Mouse (Mus musculus): ENCODE measurements around the gene Rgma. TPM values are rescaled to one million over a fixed set of nuclear protein-coding genes. Genes with fewer than 3 reads are reported as not detected.

Gene Rgma
- polyA plus RNA-seq, 1 experiment from 2014 or later, result 23.4 TPM

DNA sequence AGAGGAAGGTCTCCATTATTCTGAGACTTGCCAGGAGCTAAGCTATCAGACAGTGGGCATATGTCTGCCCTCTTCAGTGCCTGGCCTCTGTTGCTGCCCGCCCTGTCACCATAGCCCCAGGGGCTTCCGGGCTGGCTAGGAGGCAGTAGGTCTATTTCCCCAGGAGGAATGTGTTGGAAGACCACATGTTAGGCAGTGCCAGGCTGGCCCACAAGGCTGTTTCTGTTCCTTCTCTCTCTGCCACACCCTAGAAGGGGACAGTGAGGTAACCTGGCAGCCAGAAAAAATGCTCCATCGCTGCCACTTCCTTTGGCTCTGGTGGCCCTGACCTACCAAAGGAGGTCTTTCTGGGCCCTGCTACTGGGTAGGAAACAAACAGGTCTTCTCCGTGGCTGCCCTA, 36.7 kb downstream of the Rgma start:
- Histone ChIP-seq H3K27ac (replicated peaks) (no peak overlapping the region; the same call in 1 of the 2 replicates), H3K9me3 (no peaks in the 10 kb centered on the region), H3K27me3 (replicated peaks; ENCODE audit: low read depth, poor library complexity, severe bottlenecking) (no peaks in the 10 kb centered on the region), H3K4me1 (peaks cover 24% of the 10 kb centered on the region), H3K36me3 (replicated peaks) (peaks cover 100% of the 10 kb centered on the region), H3K4me3 (no peak overlapping the region)
- no peak for DNase-seq (ENCODE audit: low spot score)
- 91% methylated on average over 4 of the region's 4 CpGs for WGBS

DNA sequence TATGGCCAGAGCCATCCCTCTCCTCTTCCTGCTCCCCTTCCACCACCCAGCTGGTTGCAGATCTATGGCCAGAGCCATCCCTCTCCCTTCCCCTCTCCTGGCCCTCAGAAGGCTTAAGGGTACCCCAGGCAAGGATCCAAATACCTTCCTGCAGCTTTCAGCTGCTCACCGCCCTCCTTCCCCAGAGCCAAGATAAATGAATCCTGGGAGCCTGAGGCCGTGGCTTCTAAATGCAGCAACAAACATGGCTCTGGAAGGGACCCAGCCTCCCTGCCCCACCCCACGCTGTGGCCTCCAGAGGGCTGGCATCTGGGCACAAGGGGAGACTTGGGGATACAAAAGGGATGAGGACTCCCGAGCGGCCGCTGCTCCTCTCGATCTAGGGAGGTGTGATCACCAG, 37.1 kb downstream of the Rgma start:
- Histone ChIP-seq H3K36me3 (replicated peaks) (peaks cover 100% of the 10 kb centered on the region), H3K9me3 (no peaks in the 10 kb centered on the region), H3K27me3 (replicated peaks; ENCODE audit: low read depth, poor library complexity, severe bottlenecking) (no peaks in the 10 kb centered on the region), H3K27ac (replicated peaks) (no peak overlapping the region), H3K4me3 (no peak overlapping the region), H3K4me1 (peaks cover 24% of the 10 kb centered on the region)
- WGBS, result 90% methylated on average over 7 of the region's 7 CpGs
- DNase-seq (ENCODE audit: low spot score), result no peak

DNA sequence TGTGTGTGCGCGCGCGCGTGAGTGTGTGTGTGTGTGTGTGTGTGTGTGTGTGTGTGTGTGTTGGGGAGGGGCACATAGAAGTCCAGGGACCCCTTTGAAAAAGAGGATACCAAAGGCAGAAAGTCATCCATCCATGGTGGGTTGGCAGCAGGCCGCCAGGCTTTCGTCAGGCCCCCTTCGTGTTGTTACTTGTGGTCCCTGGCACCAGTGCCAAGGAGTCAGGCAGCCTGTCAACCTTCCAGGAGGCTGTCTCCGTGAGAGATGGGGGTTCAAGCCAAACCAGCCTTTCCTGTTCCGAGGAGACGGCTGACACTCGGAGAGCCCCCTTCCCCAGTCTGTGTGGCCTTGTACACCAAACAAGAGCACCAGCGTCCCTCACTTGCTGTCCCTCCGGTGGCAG, 38.9 kb downstream of the Rgma start:
- H3K9me3 ChIP-seq, result no peaks in the 10 kb centered on the region
- 82% methylated on average over 14 of the region's 14 CpGs for WGBS
- no peaks in the 10 kb centered on the region for H3K27me3 ChIP-seq (replicated peaks; ENCODE audit: low read depth, poor library complexity, severe bottlenecking)
- no peak for DNase-seq (ENCODE audit: low spot score)
- no peak overlapping the region for H3K4me3 ChIP-seq
- no peak overlapping the region for H3K27ac ChIP-seq (replicated peaks)
- H3K36me3 ChIP-seq (replicated peaks), result peaks cover 100% of the 10 kb centered on the region
- H3K4me1 ChIP-seq, result peaks cover 39% of the 10 kb centered on the region

DNA sequence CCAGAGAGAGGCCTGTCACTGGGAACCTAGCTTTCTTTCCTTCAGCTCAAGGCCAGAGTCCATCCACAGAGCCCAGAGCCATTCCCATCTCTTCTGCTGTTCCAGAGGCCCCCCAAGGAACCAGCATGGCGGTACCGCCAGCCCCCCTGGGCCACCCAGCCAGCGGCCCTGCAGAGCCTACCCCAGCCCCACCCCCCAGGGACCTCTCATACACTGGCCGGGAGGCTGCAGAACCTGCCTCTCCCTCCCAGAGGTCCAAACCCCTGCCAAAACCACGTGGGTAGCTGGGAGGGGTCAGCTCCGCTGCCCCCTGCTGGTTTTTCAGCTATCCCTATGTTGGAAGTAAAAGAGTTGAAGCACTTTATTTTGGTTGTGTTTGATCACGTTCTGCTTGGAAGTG, 44.1 kb downstream of the Rgma start:
- WGBS, result 39% methylated on average over 7 of the region's 7 CpGs
- DNase-seq (ENCODE audit: low spot score), result peak; percentile 53
- H3K36me3 ChIP-seq (replicated peaks), result peaks cover 67% of the 10 kb centered on the region
- H3K4me3 ChIP-seq, result no peak overlapping the region
- peaks cover 63% of the 10 kb centered on the region for H3K4me1 ChIP-seq
- H3K9me3 ChIP-seq, result no peaks in the 10 kb centered on the region
- no peak overlapping the region for H3K27ac ChIP-seq (replicated peaks)
- H3K27me3 ChIP-seq (replicated peaks; ENCODE audit: low read depth, poor library complexity, severe bottlenecking), result no peaks in the 10 kb centered on the region

DNA sequence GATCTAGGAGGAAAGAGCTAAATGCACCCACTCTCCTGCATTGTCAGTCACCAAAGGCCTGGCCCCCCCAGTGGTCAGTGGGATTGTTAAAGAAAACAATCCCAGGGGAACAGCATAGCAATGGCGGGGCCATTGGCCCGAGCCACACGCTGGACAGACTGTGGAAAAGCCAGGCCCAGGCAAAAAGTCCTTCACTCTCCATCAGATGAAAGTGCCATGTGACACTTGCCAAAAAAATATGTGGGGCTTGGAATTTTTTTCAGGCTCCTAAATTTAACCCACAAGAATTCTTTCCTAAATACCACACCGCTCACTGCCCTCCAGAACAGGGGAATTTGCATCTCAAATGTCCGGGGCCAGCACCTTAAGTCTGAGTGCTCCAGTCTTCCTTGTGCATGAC, 45.5 kb downstream of the Rgma start:
- Histone ChIP-seq H3K9me3 (no peaks in the 10 kb centered on the region), H3K27me3 (replicated peaks; ENCODE audit: low read depth, poor library complexity, severe bottlenecking) (no peaks in the 10 kb centered on the region), H3K4me3 (no peak overlapping the region), H3K4me1 (peaks cover 65% of the 10 kb centered on the region), H3K36me3 (replicated peaks) (peaks cover 62% of the 10 kb centered on the region), H3K27ac (replicated peaks) (no peak overlapping the region; the same call in 1 of the 2 replicates)
- 61% methylated on average over 5 of the region's 5 CpGs for WGBS
- no peak for DNase-seq (ENCODE audit: low spot score)

DNA sequence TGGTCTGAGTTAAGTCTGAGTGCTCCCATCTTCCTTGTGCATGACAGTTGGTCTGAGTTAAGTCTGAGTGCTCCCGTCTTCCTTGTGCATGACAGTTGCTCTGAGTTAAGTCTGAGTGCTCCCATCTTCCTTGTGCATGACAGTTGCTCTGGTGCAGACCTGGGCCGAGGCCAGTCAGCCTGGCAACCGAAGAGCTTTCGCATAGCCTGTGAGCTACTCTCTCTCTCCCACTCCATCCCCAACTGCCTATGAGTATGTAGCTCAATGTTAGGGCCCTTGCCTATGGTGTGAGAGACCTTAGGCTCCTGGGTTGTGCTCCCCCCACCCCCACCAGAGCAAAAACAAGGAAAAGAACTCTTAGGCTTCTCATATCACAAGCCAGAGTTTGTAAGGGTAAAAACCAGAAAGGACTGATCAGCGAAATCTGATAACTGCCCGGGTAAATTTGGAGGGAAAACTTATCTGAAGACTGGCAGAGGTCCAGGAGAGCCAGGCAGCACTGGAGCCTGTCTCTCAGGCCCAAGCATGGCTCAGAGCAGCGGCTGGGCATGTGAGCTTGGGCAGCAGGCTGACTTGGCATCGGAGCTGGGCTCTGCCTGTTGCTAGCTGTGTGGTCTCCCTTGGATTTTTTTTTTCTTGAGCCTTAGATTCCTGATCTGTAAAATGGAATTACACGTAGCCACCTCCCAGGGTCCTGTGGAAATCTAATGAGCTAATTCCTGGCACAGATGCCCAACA, 46.1 kb downstream of the Rgma start:
- Histone ChIP-seq H3K9me3 (no peaks in the 10 kb centered on the region), H3K27me3 (replicated peaks; ENCODE audit: low read depth, poor library complexity, severe bottlenecking) (no peaks in the 10 kb centered on the region), H3K36me3 (replicated peaks) (peaks cover 59% of the 10 kb centered on the region), H3K4me1 (peaks cover 64% of the 10 kb centered on the region), H3K4me3 (no peak overlapping the region), H3K27ac (replicated peaks) (no peak overlapping the region; the same call in 1 of the 2 replicates)
- WGBS, result 78% methylated on average over 9 of the region's 9 CpGs
- DNase-seq (ENCODE audit: low spot score), result no peak

DNA sequence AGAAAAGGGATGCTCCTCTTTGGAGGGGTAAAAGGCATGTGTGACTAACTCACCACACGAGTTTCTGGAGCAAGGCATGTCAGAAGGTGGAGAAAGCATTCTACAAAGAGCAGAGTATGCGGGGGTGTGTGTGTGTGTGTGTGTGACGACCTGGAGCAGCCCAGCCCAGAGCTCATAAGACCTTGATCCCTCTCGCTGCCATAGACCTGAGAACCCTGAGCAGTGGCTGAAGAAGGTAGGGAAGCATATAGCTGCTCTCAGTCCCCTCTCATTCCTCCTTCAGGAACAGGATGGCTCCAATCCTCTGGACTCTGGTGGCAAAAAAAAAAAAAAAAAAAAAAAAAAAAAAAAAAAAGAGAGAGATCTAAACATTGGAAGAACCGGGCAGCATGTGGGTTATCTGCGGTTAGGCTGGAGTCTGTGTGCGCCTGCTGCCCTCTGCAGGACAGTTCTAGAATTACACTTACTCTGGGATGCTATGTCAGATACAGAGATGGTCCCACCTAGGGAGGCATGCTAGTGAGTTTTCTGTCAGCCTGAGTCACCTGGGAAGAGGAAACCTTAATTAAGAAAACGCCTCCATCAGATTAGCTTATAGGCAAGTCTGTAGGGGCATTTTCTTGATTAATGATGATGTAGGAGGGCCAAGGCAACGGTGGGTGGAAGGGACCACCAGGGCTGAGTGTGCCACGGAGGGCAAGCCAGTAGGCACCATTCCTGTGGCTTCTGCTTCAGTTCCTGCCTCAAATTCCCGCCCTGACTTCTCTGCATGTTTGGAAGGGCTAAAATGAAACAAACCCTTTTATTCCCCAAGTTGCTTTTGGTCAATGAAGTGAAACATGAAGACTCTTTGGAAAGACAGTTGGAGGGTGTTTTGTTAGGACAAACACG, 47.2 kb downstream of the Rgma start:
- H3K27ac ChIP-seq (replicated peaks), result 0 out of 2 replicates have a peak overlapping the region, but pooled peaks have one; percentile 48
- H3K4me3 ChIP-seq, result no peak overlapping the region
- DNase-seq (ENCODE audit: low spot score), result peak; percentile 77
- H3K4me1 ChIP-seq, result peaks cover 64% of the 10 kb centered on the region
- WGBS, result 30% methylated on average over 12 of the region's 12 CpGs
- peaks cover 59% of the 10 kb centered on the region for H3K36me3 ChIP-seq (replicated peaks)
- H3K27me3 ChIP-seq (replicated peaks; ENCODE audit: low read depth, poor library complexity, severe bottlenecking), result no peaks in the 10 kb centered on the region
- H3K9me3 ChIP-seq, result no peaks in the 10 kb centered on the region

DNA sequence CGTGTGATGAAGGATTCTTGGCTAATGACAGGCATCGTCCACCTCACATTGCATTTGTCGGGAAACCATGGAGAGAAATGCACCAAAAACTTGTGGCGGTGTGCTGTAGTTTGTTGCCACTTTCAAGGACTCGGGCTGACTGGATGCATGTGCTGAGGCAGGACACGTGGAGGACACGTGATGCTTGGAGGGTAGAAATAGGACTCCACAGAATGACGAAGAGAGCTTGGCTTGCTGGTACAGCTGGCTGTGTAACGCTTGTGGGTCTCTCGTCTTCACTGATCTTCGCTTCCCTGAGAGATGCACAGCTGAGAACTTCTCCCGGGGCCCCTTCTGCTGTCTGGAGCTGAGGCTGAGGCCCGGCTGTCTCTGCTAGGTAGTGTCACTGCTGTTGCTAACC, 47.9 kb downstream of the Rgma start:
- H3K27ac ChIP-seq (replicated peaks), result no peak overlapping the region
- H3K4me3 ChIP-seq, result no peak overlapping the region
- WGBS, result 80% methylated on average over 13 of the region's 13 CpGs
- H3K9me3 ChIP-seq, result no peaks in the 10 kb centered on the region
- DNase-seq (ENCODE audit: low spot score), result no peak
- H3K36me3 ChIP-seq (replicated peaks), result peaks cover 59% of the 10 kb centered on the region
- H3K27me3 ChIP-seq (replicated peaks; ENCODE audit: low read depth, poor library complexity, severe bottlenecking), result no peaks in the 10 kb centered on the region
- peaks cover 58% of the 10 kb centered on the region for H3K4me1 ChIP-seq

DNA sequence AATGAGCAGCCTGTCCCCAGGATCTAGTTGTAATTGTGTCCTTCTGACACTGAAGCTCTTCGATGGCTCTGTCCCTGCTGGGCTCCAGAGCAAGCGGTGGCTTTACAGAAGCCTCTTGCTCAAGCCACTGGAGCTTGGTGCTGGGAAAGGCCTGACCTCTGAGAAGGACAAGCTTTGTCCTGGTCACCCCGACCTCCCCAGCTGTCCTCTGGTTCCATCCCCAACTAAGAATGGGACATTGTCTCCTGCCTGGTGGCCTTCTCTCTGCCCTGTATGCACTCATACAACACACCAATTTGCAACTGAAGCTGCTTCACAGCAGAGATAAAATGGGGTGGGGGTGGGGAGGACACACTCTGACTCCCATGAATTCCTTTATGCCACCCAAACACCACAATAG, 48.9 kb downstream of the Rgma start:
- no peaks in the 10 kb centered on the region for H3K9me3 ChIP-seq
- no peak overlapping the region for H3K4me3 ChIP-seq
- no peak for DNase-seq (ENCODE audit: low spot score)
- peaks cover 48% of the 10 kb centered on the region for H3K4me1 ChIP-seq
- no peak overlapping the region for H3K27ac ChIP-seq (replicated peaks)
- 28% methylated on average over 3 of the region's 3 CpGs for WGBS
- no peaks in the 10 kb centered on the region for H3K27me3 ChIP-seq (replicated peaks; ENCODE audit: low read depth, poor library complexity, severe bottlenecking)
- peaks cover 59% of the 10 kb centered on the region for H3K36me3 ChIP-seq (replicated peaks)

DNA sequence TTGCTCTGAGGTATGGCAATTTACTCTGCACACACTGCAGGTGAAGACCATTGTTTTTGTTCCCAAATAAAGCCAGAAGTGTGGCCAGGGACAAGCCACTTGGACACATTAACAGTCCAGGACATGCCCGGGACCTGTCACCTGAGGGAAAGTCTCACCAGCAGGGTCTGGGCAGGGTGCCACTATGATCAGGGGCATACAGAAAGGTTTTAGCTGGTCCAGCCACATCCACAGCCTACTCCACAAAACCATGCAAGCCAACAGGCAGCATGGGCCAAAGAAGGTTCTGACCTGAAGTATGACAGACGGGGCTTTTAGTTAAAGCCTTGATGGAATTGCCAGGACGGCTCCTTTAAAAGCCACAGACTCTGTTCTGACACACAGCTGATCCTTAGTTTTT, 49.4 kb downstream of the Rgma start:
- Histone ChIP-seq H3K36me3 (replicated peaks) (peaks cover 59% of the 10 kb centered on the region), H3K4me1 (peaks cover 44% of the 10 kb centered on the region), H3K4me3 (no peak overlapping the region), H3K9me3 (no peaks in the 10 kb centered on the region), H3K27ac (replicated peaks) (peak overlapping the region; percentile 14; the same call in 1 of the 2 replicates), H3K27me3 (replicated peaks; ENCODE audit: low read depth, poor library complexity, severe bottlenecking) (no peaks in the 10 kb centered on the region)
- WGBS, result 60% methylated on average over 3 of the region's 3 CpGs
- no peak for DNase-seq (ENCODE audit: low spot score)

DNA sequence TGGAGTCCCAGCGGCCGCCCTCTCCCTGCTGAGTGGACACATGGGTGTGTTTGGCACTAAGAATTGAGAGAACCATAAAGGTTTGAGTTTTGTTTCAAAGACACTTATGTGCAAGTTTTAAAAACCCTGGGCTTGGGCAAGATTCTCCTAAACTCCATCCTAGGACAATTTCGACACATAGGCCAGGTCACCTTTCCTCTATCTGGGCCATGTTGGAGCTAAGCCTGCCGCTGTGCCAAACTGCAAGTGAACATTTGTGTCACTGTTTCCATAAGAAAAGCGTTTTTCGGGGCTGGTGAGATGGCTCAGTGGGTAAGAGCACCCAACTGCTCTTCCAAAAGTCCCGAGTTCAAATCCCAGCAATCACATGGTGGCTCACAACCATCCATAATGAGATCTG, 50.1 kb downstream of the Rgma start:
- Histone ChIP-seq H3K4me1 (peaks cover 37% of the 10 kb centered on the region), H3K4me3 (no peak overlapping the region), H3K27ac (replicated peaks) (0 out of 2 replicates have a peak overlapping the region, but pooled peaks have one; percentile 14), H3K27me3 (replicated peaks; ENCODE audit: low read depth, poor library complexity, severe bottlenecking) (no peaks in the 10 kb centered on the region), H3K36me3 (replicated peaks) (peaks cover 59% of the 10 kb centered on the region), H3K9me3 (no peaks in the 10 kb centered on the region)
- 91% methylated on average over 7 of the region's 7 CpGs for WGBS
- DNase-seq (ENCODE audit: low spot score), result no peak

DNA sequence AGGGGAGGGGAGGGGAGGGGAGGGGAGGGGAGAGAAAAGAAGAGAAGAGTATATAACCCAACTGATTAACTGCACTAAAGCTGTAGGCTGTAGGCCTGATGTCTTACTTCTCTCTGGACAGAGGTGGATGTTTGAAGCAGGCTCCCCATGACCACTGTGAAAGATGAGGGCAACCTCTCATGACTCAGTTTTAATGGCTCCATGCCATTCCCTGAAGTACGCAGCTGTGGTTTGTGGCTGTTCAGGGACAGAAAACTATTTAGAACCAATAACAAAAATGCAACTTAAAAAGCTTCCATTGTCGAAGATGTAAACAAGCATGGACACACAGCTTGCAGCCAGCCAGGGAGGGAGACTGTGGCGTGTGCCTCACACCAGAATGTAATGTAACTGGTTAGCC, 50.9 kb downstream of the Rgma start:
- peaks cover 30% of the 10 kb centered on the region for H3K4me1 ChIP-seq
- H3K4me3 ChIP-seq, result no peak overlapping the region
- WGBS, result 91% methylated on average over 3 of the region's 3 CpGs
- DNase-seq (ENCODE audit: low spot score), result no peak
- no peaks in the 10 kb centered on the region for H3K9me3 ChIP-seq
- no peak overlapping the region for H3K27ac ChIP-seq (replicated peaks)
- H3K27me3 ChIP-seq (replicated peaks; ENCODE audit: low read depth, poor library complexity, severe bottlenecking), result no peaks in the 10 kb centered on the region
- H3K36me3 ChIP-seq (replicated peaks), result peaks cover 56% of the 10 kb centered on the region
